Mouse (Mus musculus): ENCODE measurements around the gene Sec14l1. TPM values are rescaled to one million over a fixed set of nuclear protein-coding genes. Genes with fewer than 3 reads are reported as not detected.

Gene Sec14l1
- polyA plus RNA-seq, 1 experiment from 2014 or later, result 53.9 TPM

DNA sequence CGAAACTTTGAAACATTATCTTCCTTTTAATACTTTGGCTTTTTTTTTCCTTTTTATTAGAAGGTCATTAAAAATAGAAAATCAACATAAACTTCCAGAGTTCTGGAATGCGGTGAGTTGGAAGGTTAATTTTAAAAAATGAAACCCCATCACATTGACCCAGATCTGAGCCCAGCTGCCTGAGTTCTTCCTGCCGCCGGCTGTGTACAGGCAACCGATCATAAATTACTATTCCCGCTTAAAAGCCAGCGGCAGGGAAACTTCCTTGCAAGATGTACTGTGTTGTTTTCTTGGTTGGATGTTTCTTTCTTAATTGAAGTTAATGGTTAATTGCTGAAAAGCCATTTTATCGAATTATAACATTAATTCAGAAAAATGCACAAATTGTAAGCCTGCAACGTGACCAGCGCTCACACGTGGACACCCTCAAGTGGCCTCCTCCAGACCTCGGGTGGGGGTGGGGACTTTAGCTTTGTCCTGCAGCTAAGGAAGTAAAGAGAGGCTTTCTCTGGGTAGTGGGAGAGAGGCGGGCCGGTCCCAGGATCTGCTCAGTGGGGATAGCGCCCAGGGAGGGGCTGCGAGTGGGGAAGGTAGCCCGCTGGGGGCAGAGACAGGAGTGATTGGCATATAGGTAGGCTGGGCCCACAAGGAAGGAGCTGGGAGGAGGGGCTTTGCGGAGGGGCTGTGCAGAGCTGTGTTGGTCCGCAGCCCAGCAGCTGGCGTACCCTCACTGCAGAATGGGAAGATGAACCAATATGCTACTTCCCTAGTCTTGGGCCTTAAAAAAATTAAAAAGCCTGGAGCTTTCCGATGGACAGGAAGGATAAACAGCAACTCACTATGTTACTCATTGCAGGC, 70.3 kb downstream of the Sec14l1 start:
- 58% methylated on average over 21 of the region's 21 CpGs for WGBS
- no peak overlapping the region for H3K4me2 ChIP-seq (ENCODE audit: low read length)
- no peaks in the 10 kb centered on the region for H3K36me3 ChIP-seq (ENCODE audit: control insufficient read depth, insufficient read depth, low read length)
- H3K4me1 ChIP-seq (ENCODE audit: control insufficient read depth, insufficient read depth, low read depth, low read length), result no peaks in the 10 kb centered on the region
- no peak for ATAC-seq
- H3K27me3 ChIP-seq (replicated peaks; ENCODE audit: control insufficient read depth, insufficient read depth, low read length), result no peaks in the 10 kb centered on the region
- no peak overlapping the region for H3K4me3 ChIP-seq (ENCODE audit: low read length)
- peaks cover 11% of the 10 kb centered on the region for H3K9me3 ChIP-seq (ENCODE audit: control insufficient read depth, low read length)
- no peak overlapping the region for H3K9ac ChIP-seq (ENCODE audit: low read depth, low read length)
- no peak overlapping the region for H3K27ac ChIP-seq (ENCODE audit: low read depth, low read length)

DNA sequence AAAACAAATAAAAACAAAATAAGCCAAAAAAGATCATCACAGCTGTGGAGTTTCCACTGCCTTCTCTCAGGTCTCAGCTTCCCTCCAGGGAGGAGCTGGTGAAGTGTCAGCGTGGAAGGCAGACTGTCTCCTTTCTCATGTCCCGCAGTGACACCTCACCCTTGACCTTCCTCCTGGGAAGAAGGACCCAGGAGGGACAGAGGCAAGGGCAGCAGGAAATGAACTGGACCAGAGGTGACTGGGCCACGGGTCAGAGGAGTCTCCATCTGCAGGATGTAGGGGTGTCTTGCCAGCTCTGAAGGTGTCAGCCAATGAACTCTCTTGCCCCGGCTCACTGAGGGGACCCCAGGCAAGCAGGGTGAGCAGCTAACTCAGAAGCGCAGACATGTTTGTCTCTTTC, 76.6 kb downstream of the Sec14l1 start:
- Histone ChIP-seq H3K4me1 (ENCODE audit: control insufficient read depth, insufficient read depth, low read depth, low read length) (no peaks in the 10 kb centered on the region), H3K27me3 (replicated peaks; ENCODE audit: control insufficient read depth, insufficient read depth, low read length) (no peaks in the 10 kb centered on the region), H3K4me2 (ENCODE audit: low read length) (no peak overlapping the region), H3K9ac (ENCODE audit: low read depth, low read length) (no peak overlapping the region), H3K4me3 (ENCODE audit: low read length) (no peak overlapping the region), H3K27ac (ENCODE audit: low read depth, low read length) (no peak overlapping the region), H3K36me3 (ENCODE audit: control insufficient read depth, insufficient read depth, low read length) (no peaks in the 10 kb centered on the region), H3K9me3 (ENCODE audit: control insufficient read depth, low read length) (no peaks in the 10 kb centered on the region)
- no peak for ATAC-seq
- WGBS, result 74% methylated on average over 5 of the region's 5 CpGs

DNA sequence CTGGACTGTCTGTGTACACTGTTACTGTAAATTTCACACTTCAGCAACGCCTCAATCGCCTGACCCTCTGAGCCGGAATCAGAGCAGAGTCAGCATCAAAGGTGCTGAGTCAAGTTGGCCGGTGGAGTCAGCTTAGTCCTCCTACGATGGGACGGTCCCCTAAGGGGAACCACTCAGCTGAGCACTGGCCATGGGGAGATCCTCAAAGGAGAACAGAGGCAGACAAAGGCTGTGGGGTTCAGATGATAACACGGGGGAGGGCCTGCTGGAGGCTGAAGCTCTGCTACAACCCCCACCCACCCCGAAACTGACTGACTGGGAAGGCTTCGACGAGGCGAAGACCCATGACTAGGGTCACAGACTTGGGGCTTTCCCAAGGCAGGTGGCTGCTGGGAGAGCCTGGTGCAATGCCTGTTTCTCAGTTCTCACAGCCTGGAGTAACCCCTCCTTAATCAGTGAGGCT, 79.5 kb downstream of the Sec14l1 start:
- ATAC-seq, result no peak
- Histone ChIP-seq H3K4me1 (ENCODE audit: control insufficient read depth, insufficient read depth, low read depth, low read length) (peaks cover 4% of the 10 kb centered on the region), H3K9ac (ENCODE audit: low read depth, low read length) (no peak overlapping the region), H3K27ac (ENCODE audit: low read depth, low read length) (no peak overlapping the region), H3K4me3 (ENCODE audit: low read length) (no peak overlapping the region), H3K27me3 (replicated peaks; ENCODE audit: control insufficient read depth, insufficient read depth, low read length) (peaks cover 2% of the 10 kb centered on the region), H3K4me2 (ENCODE audit: low read length) (no peak overlapping the region), H3K9me3 (ENCODE audit: control insufficient read depth, low read length) (no peaks in the 10 kb centered on the region), H3K36me3 (ENCODE audit: control insufficient read depth, insufficient read depth, low read length) (no peaks in the 10 kb centered on the region)
- WGBS, result 77% methylated on average over 11 of the region's 11 CpGs

DNA sequence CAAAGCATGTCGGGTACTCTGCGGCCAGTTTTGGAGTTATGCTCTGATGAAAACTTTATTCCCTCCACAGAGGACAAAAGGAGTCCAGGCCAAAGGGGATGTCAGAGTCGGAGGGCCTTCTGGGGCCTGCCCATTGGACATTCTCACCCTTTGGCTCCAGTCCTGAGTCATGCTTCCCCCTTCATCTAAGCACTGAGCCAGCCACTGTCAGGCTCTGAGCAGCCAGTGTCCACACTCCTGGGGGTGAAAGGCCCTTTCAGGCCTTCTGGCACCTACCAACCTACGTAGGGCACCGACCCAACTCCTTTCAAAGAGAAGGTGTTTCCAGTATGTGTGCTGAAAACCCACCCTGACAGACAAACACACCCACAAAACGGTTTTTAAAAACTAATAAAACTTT, 80.6 kb downstream of the Sec14l1 start:
- ATAC-seq, result no peak
- peaks cover 9% of the 10 kb centered on the region for H3K27me3 ChIP-seq (replicated peaks; ENCODE audit: control insufficient read depth, insufficient read depth, low read length)
- H3K4me1 ChIP-seq (ENCODE audit: control insufficient read depth, insufficient read depth, low read depth, low read length), result peaks cover 9% of the 10 kb centered on the region
- H3K4me2 ChIP-seq (ENCODE audit: low read length), result no peak overlapping the region
- H3K36me3 ChIP-seq (ENCODE audit: control insufficient read depth, insufficient read depth, low read length), result no peaks in the 10 kb centered on the region
- H3K27ac ChIP-seq (ENCODE audit: low read depth, low read length), result no peak overlapping the region
- 88% methylated on average over 6 of the region's 6 CpGs for WGBS
- H3K4me3 ChIP-seq (ENCODE audit: low read length), result no peak overlapping the region
- no peaks in the 10 kb centered on the region for H3K9me3 ChIP-seq (ENCODE audit: control insufficient read depth, low read length)
- no peak overlapping the region for H3K9ac ChIP-seq (ENCODE audit: low read depth, low read length)

DNA sequence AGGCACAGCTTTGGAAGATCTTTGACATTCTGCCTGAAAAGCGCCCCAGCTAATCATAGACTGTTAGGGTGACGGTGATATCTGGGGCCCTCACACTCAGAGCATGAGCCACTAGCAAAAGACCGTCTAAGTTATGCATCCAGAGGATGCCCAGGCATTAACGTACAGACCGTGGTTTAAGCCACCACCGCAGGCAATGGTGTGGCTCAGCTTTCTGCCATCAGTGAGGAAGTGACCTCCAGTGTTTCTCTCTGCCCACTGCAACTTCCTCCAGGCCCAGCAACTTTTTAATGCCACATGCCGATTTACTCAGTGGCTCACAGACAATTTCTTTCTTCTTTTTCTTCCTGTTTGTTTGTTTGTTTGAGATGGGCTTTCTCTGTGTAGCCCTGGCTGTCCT, 81.7 kb downstream of the Sec14l1 start:
- Histone ChIP-seq H3K4me2 (ENCODE audit: low read length) (no peak overlapping the region), H3K27ac (ENCODE audit: low read depth, low read length) (no peak overlapping the region), H3K4me3 (ENCODE audit: low read length) (no peak overlapping the region), H3K36me3 (ENCODE audit: control insufficient read depth, insufficient read depth, low read length) (no peaks in the 10 kb centered on the region), H3K9me3 (ENCODE audit: control insufficient read depth, low read length) (no peaks in the 10 kb centered on the region), H3K9ac (ENCODE audit: low read depth, low read length) (no peak overlapping the region), H3K4me1 (ENCODE audit: control insufficient read depth, insufficient read depth, low read depth, low read length) (peaks cover 9% of the 10 kb centered on the region), H3K27me3 (replicated peaks; ENCODE audit: control insufficient read depth, insufficient read depth, low read length) (peaks cover 15% of the 10 kb centered on the region)
- ATAC-seq, result no peak
- WGBS, result 92% methylated on average over 7 of the region's 7 CpGs

DNA sequence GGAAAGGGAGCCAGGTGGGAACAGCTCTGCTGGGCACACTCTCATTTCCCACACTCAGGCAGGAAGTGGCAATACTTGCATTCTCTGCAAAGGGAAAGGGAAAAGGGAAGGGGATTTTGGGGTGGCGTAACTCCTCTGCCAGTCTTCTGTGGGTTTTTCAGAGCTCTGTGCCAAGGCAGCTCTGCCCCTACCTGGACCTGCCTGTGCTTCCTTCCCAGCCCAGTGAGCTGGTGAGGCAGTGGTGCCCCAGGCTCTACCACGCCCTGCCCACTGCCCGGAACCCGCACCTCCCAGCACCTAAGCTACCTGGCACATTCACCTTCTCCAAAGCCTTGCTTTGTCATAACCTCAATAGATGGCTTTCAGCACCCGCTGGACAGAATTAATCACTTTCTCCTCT, 83.2 kb downstream of the Sec14l1 start:
- no peak overlapping the region for H3K4me3 ChIP-seq (ENCODE audit: low read length)
- peaks cover 9% of the 10 kb centered on the region for H3K4me1 ChIP-seq (ENCODE audit: control insufficient read depth, insufficient read depth, low read depth, low read length)
- H3K27ac ChIP-seq (ENCODE audit: low read depth, low read length), result no peak overlapping the region
- H3K27me3 ChIP-seq (replicated peaks; ENCODE audit: control insufficient read depth, insufficient read depth, low read length), result peaks cover 19% of the 10 kb centered on the region
- no peak overlapping the region for H3K4me2 ChIP-seq (ENCODE audit: low read length)
- no peaks in the 10 kb centered on the region for H3K36me3 ChIP-seq (ENCODE audit: control insufficient read depth, insufficient read depth, low read length)
- H3K9ac ChIP-seq (ENCODE audit: low read depth, low read length), result no peak overlapping the region
- ATAC-seq, result no peak
- no peaks in the 10 kb centered on the region for H3K9me3 ChIP-seq (ENCODE audit: control insufficient read depth, low read length)
- 89% methylated on average over 5 of the region's 5 CpGs for WGBS

DNA sequence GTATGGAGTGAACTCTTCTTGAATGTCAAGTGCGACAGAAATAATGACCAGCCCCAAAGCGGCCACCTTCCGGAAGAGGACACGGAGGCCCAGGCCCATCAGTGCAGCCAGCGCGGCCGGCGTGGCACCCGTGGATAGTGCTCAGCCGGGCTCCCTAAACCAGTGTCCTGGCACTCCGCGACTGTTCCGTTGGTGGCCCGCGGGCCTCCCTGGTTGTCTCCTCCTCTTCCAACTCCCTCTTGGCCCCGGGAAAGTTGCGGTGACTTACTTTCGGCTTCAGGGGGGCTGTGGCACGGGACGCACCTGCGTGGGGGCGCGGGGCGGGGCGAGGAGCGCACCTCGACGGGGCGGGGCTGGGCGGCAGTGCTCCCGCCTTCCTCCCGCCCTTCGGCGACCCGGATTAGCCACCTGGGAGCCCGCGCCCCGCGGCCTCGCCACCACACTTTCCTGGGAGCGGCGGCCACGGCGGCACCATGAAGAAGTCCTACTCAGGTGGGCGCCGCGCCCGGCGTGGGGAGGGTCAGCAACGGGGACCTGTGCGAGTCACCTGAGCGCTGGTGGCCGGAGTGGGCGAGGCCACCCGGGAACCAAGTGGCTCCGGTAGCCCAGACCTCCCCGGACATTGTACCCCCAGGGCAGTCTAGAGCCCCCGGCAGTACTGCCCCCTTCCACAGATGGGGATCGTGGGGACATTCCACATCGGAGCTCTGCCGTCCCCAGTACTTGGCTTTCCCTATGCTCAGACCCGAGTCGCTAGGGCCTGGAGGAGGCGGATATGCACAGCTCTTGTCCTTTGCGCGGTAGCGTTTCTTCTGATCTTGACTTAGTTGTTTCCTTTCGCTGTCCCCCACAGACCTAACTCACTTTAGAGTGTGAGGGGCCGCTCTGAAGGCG, 84.6 kb downstream of the Sec14l1 start, which contains the start of gene Sept9:
Sept9 (plus strand) TSS at position 380 of the 894 bp plus-strand sequence.
- Histone ChIP-seq H3K4me3 (ENCODE audit: low read length) (peak within 1 kb of the TSS; percentile 39), H3K4me2 (ENCODE audit: low read length) (peak within 1 kb of the TSS; percentile 57), H3K27ac (ENCODE audit: low read depth, low read length) (no peak within 1 kb of the TSS), H3K9me3 (ENCODE audit: control insufficient read depth, low read length) (no peaks in the 10 kb centered on the region), H3K9ac (ENCODE audit: low read depth, low read length) (peak within 1 kb of the TSS; percentile 11), H3K27me3 (replicated peaks; ENCODE audit: control insufficient read depth, insufficient read depth, low read length) (peaks cover 19% of the 10 kb centered on the region), H3K36me3 (ENCODE audit: control insufficient read depth, insufficient read depth, low read length) (no peaks in the 10 kb centered on the region), H3K4me1 (ENCODE audit: control insufficient read depth, insufficient read depth, low read depth, low read length) (peaks cover 9% of the 10 kb centered on the region)
- 2% methylated on average over 49 of the region's 70 CpGs for WGBS
- ATAC-seq, result no peak

DNA sequence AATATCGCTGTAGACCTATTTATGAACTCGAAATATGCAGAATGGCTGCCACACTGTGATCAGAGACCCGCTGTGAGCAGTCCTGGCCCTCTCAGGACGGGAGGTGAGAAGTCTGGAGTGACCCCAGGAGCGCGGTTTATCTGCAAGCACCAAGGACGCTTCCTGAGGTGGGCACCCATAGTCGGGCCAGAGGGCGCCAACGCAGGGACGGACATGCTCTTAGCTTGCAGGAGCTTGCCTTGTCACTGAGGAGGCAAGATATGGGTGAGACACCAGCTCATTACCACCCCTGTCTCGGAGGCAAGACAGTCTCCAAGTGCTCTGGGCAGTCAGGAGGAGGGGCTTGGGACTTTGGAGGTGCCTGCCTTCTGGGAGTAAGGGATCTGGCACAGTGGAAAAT, 86.9 kb downstream of the Sec14l1 start:
- Histone ChIP-seq H3K4me2 (ENCODE audit: low read length) (no peak overlapping the region), H3K4me3 (ENCODE audit: low read length) (no peak overlapping the region), H3K36me3 (ENCODE audit: control insufficient read depth, insufficient read depth, low read length) (no peaks in the 10 kb centered on the region), H3K9ac (ENCODE audit: low read depth, low read length) (no peak overlapping the region), H3K27me3 (replicated peaks; ENCODE audit: control insufficient read depth, insufficient read depth, low read length) (peaks cover 19% of the 10 kb centered on the region), H3K9me3 (ENCODE audit: control insufficient read depth, low read length) (no peaks in the 10 kb centered on the region), H3K4me1 (ENCODE audit: control insufficient read depth, insufficient read depth, low read depth, low read length) (peaks cover 9% of the 10 kb centered on the region), H3K27ac (ENCODE audit: low read depth, low read length) (no peak overlapping the region)
- no peak for ATAC-seq
- WGBS, result 89% methylated on average over 12 of the region's 12 CpGs

DNA sequence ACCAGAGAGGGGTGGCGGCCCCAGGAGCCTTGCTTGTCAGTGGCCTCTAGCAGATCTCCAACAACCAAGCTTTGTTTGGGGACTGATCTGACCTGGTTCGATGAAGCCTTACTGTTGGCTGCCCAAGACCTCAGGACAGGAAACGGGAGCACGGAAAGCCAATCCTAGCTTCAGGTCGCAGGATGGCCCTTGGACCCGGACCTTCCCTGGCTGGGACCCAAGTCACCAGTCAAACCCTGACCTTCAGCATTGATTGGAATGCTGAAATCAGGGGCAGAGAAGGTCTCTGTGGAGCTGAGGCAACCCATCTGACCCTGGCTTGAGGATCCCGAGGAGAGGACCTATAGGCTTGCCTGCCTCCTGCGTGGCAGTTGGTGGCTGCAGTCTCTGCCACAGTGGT, 89.6 kb downstream of the Sec14l1 start:
- Histone ChIP-seq H3K9ac (ENCODE audit: low read depth, low read length) (no peak overlapping the region), H3K27ac (ENCODE audit: low read depth, low read length) (no peak overlapping the region), H3K4me1 (ENCODE audit: control insufficient read depth, insufficient read depth, low read depth, low read length) (peaks cover 4% of the 10 kb centered on the region), H3K9me3 (ENCODE audit: control insufficient read depth, low read length) (no peaks in the 10 kb centered on the region), H3K4me2 (ENCODE audit: low read length) (no peak overlapping the region), H3K4me3 (ENCODE audit: low read length) (no peak overlapping the region), H3K36me3 (ENCODE audit: control insufficient read depth, insufficient read depth, low read length) (no peaks in the 10 kb centered on the region), H3K27me3 (replicated peaks; ENCODE audit: control insufficient read depth, insufficient read depth, low read length) (peaks cover 17% of the 10 kb centered on the region)
- no peak for ATAC-seq
- WGBS, result 91% methylated on average over 8 of the region's 8 CpGs

Measured in hindbrain, embryonic 16.5 days (tissue).